Mouse (Mus musculus) adrenal gland, postnatal 25 days (tissue): ENCODE results near the gene Sos1. TPM values are rescaled to one million over a fixed set of nuclear protein-coding genes. Genes with fewer than 3 reads are reported as not detected.
"Not testable (repeated sequence)": the region's sequence is repeated elsewhere in the genome, so short reads cannot be mapped to it uniquely, and the experiment has no call there.

Experiments
- DNase-seq: peaks from one replicate; pipeline ENCODE4 v3.0.0; 2021; ENCODE audit warnings: mixed read lengths
- total RNA-seq: library from RNA; stranded (reverse); gene quantifications from 2 replicates; pipeline ENCODE4 v1.2.3, GENCODE M21; 2021

Gene Sos1
- total RNA-seq, 1 experiment from 2014 or later = 30.3 TPM

DNA sequence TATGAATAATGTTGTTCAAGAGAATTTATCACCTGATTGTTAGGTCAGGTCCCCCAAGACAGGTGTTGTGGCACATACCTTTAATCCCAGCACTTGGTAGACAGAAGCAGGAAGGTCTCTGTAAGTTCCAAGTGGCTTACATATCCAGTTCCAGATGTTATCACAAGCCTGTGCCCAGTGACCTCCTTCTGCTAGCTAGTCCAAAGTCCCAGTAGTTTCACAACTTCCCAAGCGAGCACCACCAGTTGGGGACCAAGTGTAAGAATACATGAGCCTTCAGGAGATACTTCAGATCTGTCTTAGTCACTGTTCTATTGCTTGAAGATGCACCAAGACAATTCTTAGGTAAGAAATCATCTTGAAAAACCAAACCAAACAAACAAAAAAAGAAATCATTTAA is 13.6 kb upstream of the Sos1 start:
- no peak for DNase-seq

DNA sequence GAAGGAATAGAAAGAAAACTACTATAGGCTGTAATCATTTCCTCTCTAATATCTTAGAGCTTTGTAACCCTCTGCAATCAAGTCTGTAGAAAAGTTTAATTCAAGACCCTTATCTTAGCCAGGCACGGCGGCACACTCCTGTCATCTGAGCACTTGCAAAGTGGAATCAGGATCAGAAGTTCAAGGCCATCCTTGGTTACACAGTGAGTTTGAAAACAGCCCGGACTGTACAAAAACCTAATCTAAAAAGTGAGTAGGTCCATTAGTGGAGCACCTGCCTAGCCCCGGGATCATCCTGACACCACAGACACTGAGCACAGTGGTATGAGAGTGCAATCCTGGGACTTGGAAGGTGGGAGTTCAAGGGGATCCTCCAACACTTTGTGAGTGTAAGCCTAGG is 12.6 kb upstream of the Sos1 start:
- DNase-seq = no peak

DNA sequence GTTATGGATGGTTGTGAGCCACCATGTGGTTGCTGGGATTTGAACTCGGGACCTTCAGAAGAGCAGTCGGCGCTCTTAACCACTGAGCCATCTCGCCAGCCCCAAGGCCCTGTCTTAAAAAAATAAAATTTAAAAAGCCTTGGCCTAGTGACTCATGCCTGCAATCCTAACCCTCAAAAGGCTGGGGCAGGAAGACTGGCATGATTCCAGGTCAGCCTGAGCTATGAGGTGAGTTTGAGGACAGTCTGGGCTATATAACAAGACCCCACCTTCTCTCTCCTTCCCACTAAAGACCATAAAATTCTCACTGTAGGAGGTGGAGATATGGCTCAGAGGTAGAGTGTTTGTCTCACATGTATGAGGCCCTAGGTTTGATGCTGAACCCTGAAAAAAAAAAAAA is 12.0 kb upstream of the Sos1 start:
- DNase-seq = peak; percentile 41

DNA sequence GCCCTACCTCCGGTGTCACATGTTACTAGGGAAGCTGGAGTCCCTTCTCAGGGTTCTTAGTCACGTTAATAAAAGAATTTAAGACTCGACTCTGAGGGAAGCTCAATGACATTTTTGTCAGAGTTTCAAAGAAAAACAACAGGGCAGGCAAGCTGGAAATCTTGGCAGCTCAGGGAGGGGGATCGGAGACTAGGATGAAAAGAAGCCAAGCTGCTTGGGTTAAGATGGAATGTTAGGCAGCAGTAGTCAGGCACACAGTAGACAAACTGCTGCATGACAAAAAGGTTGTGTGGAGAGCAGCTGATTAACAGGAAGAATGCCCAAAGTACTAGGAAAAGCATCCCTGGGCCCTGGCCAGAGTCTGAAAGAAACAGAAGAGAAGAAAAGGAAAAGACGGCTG is 9.9 kb upstream of the Sos1 start:
- no peak for DNase-seq

DNA sequence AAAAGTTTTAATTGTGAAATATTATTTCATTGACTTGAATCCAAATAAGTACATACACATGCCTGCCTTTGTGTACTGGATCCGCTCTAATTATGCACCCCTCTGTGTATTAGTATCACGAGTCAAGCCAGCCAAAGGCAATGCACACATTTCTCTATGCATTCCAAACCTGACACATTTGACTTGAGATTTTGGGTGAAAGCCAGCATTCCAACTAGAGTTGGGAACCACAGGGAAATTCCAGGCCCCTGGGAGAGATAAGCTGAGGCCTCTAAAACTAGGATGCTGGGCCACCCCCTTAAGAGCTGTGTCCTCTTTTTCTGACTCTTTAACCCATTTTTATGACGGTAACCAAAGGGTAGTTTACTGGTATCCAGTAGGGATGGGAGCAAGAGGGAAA is 8.7 kb upstream of the Sos1 start:
- no peak for DNase-seq

DNA sequence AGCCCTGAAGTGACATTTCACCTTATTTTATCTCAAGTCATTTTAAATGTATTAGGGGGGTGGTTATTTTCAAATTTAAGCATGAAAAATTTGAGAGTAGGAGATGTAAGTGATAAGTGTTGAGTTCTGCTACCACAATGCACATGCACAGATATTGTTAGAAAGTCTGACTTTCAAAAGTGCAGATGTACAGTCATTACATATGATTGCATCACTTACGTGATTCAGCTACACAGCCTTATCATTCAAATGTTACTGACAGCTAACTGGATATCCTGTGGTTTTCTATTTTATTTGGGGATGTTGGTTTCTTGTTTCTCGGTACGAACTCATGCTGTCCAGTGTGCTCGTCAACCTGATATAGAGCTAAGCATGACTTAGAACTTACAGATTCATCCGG is 4.9 kb upstream of the Sos1 start:
- no peak for DNase-seq

DNA sequence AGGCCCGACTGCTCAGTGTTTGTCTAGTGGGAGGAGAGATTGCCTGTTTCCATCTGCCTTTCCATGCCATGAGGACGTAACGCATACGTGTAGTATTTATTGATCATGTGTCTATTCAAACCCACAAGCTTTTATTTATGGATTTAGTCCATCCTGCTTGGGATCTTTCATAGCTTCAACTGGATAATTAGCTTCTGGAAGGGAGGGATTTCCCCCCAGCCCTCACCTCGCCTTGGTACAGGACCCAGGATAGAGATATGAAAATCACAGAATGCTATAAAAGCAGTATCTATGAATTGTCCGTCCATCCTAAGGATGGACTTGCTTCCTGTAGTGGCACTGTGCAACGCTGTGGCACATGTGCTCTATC is 587 bp upstream of the Sos1 start:
- DNase-seq = no peak

DNA sequence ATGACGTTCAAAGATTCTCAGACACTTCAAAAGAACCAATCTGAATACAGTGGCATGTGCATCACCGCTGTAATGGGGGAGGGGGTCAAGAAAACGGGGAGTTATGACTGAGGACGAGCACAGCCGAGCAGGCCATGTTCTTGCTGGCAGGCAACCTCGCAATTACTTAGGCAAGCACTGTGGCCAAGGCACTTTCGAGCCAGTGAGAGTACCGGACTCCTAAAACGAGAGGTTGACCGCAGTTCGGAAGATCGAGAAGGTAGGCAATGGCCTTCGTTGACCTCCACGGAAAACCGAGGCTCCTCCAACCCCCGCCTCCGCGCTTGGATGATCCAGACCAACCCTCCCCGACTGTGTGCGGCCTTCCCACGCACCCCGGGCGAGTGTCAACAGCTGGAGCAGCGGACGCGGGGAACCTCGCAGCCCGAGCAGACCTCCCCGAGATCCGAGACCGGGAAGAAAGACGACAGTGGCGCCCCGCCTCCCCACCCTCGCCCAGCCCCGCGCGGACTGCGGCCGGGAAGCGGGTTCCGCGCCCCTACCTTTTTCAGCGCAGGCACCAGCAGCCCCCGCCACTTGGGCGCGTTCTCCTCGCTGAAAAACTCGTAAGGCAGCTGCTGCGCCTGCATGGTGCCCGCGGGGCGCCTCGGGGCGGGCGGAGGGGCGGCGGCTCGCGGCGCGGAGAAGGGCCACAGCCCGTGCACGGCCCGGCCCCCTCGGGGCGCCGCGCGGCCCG is 790 bp downstream of the Sos1 start:
- peak; percentile 69 for DNase-seq

DNA sequence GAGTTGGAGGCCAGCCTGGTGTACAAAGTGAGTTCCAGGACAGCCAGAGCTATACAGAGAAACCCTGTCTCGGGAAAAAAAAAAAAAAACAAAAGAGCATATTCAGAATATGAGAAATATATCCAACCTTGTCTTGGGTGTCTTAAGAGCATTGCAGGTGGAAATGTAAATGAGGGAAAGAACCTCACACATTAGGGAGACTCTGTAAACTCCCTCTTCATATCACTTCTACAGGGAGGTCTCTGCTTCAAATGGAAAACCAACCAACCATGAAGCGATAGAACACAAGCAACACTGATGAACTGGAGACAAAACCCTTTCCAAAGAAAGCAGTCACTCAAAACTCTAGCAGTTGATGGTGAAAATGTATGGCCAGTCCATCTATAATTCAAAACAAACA is 2.6 kb downstream of the Sos1 start:
- DNase-seq = no peak

DNA sequence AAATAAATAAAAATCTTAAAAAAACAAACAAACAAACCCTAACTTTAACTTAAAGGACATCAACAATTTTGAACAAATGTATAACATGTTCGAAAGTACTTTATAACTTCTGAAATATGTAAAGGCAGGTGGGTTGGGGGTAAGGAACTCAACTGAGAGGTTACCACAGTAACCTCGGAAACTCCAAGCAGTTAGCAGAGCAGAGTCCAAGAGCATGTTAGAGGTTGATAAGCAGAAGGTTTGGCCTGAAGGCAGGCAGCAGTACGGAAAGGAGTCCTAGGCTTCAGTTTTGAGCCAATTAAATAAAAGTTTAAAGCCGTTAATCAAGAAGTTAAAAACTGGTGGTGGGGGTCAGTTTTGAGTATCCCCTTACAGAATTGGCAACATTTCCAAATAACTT is 3.8 kb downstream of the Sos1 start:
- no peak for DNase-seq

DNA sequence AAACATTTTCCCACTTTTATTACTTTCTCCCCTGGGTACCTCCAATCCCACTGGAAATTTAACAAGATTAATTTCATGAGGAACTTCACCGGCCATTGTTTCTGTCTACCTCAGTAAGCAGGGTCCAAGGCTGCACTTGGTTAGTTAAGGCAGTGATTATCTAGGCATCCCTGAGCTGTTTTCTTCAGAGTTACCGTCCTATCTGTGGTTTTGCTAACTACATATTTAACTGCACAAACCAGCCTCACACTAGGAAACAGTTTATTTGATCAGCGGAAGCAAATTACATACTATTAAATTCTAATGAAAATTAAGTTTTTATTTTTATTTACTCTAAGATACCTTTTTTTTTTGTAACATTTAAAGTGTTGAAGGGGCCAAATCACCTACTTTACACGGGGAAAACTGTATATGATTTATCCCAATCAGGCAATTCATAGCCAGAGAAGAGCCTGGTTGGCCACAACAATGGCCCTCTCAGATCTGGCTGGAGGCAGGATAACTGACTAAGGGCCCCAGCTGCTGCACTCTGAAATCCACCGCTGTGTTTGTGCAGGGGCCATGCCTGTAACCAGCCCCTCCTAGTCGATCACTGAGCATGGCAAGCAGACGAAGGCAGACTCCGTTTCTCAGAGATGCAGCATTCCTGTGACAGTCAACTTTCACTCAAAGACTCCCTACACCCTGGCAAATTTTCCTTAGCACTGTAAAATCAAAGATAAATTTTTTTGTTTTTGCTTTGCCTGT is 9.0 kb downstream of the Sos1 start:
- no peak for DNase-seq

DNA sequence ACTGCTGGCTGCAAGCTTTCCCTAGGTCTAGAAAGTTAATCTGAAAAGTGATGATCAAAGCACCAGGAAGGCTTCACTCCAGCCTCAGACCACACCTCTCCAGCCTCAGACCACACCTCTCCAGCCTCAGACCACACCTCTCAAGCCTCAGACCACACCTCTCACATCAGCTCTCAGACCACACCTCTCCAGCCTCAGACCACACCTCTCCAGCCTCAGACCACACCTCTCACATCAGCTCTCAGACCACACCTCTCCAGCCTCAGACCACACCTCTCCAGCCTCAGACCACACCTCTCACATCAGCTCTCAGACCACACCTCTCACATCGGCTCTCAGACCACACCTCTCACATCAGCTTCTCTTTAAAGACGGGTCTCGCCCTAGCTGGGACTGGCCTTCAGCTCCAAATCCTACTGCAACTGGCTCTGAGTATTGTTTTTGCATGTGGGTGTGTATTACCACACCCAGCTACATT is 11.8 kb downstream of the Sos1 start:
- DNase-seq = not testable (repeated sequence)

DNA sequence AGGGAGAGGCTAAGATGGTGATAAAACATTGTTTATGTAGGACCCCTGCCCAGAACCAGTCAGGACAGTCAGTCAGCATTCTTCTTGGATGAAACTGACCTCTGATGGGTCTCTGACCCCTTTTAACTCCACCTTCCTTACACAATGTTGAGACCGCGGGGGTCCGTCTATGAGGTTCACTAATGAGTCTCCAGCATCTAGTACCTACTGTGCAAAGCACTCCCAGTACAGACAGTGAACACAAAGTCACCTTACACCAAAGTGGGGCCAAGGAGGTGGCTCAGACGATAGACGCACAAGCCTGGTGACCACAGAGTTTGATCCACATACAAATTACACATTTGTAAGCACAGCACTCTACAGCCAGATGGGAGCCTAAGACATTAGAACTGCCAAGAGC is 20.0 kb downstream of the Sos1 start:
- no peak for DNase-seq

DNA sequence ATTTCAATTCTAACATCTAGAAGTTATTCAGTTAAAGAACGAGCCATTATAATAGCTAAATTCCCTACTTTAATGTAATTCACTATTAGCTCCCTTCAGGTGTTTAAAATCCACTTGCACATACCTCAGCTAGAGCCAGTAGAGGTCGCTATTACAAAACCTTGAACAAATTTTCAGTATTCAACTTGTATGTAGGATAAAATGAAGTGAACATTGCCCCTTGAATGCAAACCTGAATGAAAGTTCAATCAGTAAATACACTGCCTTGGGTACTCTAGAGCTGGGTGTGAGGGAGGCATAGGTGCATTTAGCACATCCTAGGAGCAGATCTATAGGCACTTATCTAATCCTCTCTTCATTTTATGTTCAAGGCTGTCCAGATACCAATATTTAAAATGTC is 24.6 kb downstream of the Sos1 start:
- DNase-seq = no peak

DNA sequence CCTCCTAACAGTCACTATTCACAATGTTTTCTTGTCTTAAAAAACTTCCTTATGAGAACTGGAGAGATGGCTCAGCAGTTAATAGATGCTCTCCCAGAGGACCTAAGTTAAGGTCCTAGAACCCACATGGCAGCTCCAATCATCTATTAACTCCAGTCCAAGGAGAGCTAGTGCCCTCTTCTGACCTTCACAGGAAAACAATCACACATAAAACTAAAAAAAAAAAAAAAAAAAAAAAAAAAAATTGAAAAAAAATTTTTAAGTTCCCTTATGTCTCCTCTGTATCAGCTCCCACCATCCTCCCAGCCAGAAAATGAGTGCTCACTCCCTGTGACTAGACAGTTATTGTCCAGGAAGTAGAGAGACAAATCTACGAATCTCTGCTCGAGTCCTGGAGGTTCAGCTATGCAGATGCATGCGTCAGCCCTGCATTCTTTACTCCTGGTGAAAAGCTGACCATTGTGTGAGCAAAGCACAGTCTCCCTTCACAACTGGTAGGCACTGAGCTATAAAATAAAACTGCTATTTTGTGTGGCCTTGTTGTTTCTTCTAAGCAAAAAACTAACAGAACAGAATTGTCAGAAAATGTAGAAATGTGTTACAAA is 29.7 kb downstream of the Sos1 start:
- no peak for DNase-seq

DNA sequence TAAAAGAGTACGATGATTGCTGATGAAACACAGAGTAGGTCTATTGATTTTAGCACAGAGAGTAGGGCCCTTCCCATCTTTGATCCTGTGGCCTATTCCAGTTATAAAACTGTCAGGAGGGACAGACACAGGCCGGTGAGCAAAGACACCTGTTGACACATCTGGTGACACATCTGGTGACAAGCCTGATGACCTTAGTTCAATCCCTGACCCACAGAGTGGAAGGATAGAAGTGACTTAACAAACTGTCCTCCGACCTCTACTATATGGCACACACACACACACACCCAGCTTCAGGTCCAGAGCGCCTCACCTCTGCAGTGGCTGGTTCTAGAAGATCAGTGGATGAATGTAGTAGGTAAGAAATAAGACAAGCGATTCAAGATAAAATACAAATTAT is 33.8 kb downstream of the Sos1 start:
- DNase-seq = no peak

DNA sequence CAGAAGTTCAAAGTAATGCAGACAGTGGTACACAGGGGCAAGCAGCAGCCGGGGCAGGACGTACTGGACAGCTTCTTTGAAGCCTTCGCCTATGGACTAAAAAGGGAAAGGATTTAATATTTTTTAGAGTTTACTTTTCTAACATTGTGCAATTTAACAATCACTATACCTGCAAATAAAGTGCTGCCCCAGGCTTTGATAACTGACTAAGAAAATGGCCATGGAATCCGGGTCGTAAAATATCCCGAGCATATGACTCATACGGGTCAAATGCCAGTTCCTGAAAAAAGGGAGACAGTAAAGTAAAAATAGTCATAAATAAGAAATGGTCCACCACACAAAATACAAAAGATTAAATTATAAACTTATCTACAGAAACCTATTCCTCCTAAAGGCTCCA is 34.8 kb downstream of the Sos1 start:
- DNase-seq = no peak

DNA sequence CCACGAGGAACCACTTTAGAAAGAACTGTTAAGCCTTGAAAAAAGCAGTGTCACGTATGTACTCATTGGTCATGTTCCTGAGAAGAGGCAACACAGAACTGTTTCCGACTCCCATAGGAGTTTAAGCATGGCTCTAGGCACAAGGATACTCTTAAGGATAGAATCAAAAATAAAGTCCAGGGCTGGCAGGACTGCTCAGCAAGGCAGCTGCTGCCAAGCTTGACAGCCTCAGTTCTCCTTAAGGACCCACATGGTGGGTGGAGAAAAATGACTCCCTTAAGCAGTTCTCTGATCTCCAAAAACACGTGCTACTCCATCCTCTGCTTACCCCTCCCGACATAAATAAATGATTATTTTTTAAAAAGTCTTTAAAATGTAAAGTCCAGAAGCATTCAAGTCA is 44.6 kb downstream of the Sos1 start:
- no peak for DNase-seq

DNA sequence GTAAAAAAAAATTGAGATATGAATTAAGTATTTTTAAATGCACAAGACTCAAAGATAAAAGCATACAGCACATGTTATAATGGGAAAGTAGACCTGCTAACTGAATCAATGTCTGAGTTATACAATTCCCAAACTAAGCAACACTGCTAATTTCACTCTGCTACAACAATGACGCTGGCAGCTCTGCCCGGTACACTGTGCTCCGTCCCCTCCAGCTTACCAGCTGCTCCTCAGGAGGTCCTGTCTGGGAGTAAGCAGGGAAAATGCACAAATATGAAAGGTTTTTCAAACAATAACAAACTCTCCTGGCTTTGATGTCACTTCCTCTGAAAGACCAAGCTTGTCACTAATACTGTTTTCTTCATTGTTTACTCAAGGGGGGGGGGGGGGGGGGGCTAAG is 45.8 kb downstream of the Sos1 start:
- no peak for DNase-seq

DNA sequence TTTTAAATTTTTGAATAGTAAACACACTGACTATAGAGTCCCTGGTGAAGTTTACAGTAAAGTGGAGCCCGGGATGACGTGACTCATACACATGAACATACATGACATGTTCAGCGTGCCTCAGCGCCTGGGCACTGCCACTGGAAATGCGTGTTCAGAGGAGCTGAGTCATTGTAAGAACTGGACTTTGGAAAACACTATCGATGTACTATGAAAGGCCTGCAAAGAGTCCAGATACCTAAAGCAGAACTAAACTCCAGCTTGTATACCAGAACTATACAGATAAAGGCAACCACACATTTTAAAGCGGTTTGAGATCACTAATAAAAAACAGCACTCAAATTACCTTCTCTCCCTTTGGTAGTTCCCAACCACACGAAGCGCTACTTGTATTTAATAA is 48.3 kb downstream of the Sos1 start:
- no peak for DNase-seq

DNA sequence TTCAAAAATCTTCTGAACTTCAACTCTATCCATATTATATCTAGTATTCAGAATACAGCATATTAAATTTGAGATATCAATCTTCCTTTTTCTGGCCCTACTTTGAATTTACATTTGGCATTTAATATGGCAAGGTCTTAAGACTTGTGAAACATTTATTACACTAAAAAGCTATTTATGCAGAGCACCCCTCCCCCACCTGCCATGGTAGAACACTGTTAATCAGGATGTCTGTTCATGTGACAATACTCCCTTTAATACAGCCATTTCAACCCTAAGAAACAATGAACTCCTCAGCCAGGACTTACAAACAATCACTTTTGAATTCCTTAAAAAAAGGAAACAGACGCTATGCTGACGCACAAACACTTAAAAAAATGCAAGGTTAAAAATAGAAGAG is 52.3 kb downstream of the Sos1 start:
- no peak for DNase-seq

DNA sequence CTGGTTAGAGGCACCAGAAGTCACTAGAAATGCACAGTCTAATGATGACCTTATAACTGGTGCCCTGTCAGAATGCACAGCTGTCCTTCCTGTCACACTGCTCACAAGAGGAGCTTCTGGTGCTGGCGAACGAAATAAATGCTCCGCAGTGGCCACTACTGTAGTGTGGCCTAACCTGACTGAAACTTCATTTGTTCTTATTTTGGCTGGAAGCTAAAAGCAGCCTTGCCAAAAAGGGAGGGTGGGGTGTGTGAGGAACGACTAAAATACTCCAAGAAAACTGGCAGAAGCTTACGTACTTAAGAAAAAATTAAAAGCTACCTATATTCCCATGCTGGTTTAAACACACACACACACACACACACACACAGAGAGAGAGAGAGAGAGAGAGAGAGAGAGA is 53.4 kb downstream of the Sos1 start:
- DNase-seq = no peak

DNA sequence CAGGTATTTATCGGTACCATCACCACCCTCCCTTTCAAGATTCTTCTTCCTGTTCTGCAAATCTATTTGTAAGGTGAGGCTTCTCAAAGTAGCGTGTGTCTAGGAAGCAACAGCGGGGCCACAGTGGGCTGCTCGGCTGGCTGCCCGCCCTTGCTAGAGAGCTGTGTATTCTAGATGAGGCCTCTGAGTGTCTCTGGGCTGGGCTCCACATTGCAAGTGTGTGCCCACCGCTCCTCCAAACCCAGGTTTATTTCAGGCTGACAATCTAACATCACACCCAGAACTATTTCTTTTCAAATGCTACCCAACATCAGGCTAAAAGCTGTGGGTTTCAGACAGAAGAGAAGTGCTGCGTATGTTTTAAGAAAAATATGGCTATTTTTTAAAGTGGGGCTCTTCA is 54.1 kb downstream of the Sos1 start:
- DNase-seq = no peak

DNA sequence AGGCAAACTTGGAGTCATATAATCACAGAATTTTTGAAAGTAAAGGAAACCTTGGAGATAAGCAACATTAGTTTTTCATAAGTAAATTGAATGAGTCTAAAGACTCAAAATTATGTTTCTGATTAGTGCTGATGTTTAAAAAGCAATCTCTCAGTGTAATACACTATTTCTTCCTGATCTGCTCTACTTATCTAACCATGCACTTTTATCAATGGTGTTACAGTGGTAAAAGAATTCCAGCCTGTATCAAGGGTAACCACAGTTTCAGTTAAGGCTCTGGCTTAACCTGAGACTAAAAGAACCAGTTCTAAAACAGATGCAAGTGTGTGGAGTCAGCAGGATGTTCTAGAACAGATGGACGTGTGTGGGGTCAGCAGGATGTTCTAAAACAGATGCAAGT is 59.3 kb downstream of the Sos1 start:
- DNase-seq = no peak
